Mouse (Mus musculus): Measurements from ENCODE around the gene Tcam1. TPM values are rescaled to one million over a fixed set of nuclear protein-coding genes. Genes with fewer than 3 reads are reported as not detected.

The Tcam1 gene
- polyA plus RNA-seq, 1 experiment from 2014 or later = 0.40 TPM

GRCm38 (mm10) chr11:106308162-106308561, 31.7 kb downstream of the Tcam1 start:
- Histone ChIP-seq H3K36me3 (no peaks in the 10 kb centered on the region), H3K27me3 (ENCODE audit: insufficient read depth, poor library complexity, severe bottlenecking) (no peaks in the 10 kb centered on the region), H3K4me3 (no peak overlapping the region), H3K9me3 (no peaks in the 10 kb centered on the region), H3K4me1 (peaks cover 3% of the 10 kb centered on the region; the same call in 1 of the 2 replicates), H3K27ac (no peak overlapping the region)
- 83% methylated on average over 11 of the region's 11 CpGs for WGBS
- no peak for DNase-seq (ENCODE audit: low spot score)

GRCm38 (mm10) chr11:106310123-106310522, 33.7 kb downstream of the Tcam1 start:
- peaks cover 20% of the 10 kb centered on the region for H3K4me1 ChIP-seq
- H3K9me3 ChIP-seq = no peaks in the 10 kb centered on the region
- no peak overlapping the region for H3K4me3 ChIP-seq
- H3K36me3 ChIP-seq = no peaks in the 10 kb centered on the region
- no peak for DNase-seq (ENCODE audit: low spot score)
- H3K27ac ChIP-seq = 0 out of 2 replicates have a peak overlapping the region, but pooled peaks have one; percentile 11
- no peaks in the 10 kb centered on the region for H3K27me3 ChIP-seq (ENCODE audit: insufficient read depth, poor library complexity, severe bottlenecking)
- 74% methylated on average over 5 of the region's 5 CpGs for WGBS

- DNase-seq (ENCODE audit: low spot score) = no peak
- peak overlapping the region; percentile 6; the same call in 1 of the 2 replicates for H3K27ac ChIP-seq
- H3K36me3 ChIP-seq = no peaks in the 10 kb centered on the region
- no peak overlapping the region for H3K4me3 ChIP-seq
- no peaks in the 10 kb centered on the region for H3K9me3 ChIP-seq
- 59% methylated on average over 5 of the region's 5 CpGs for WGBS
- 0 out of 2 replicates have a peak, but pooled peaks cover 4% of the 10 kb centered on the region for H3K27me3 ChIP-seq (ENCODE audit: insufficient read depth, poor library complexity, severe bottlenecking)
- H3K4me1 ChIP-seq = peaks cover 21% of the 10 kb centered on the region
Measured at GRCm38 (mm10) chr11:106313533-106313932, 37.1 kb downstream of the Tcam1 start.

GRCm38 (mm10) chr11:106314333-106314812, 37.9 kb downstream of the Tcam1 start, which contains the start of gene Cd79b:
Gene Cd79b, minus strand, starts transcription at chr11:106314762.
- Histone ChIP-seq H3K9me3 (no peaks in the 10 kb centered on the region), H3K36me3 (no peaks in the 10 kb centered on the region), H3K4me1 (peaks cover 26% of the 10 kb centered on the region), H3K4me3 (no peak within 1 kb of the TSS), H3K27me3 (ENCODE audit: insufficient read depth, poor library complexity, severe bottlenecking) (0 out of 2 replicates have a peak, but pooled peaks cover 4% of the 10 kb centered on the region), H3K27ac (0 out of 2 replicates have a peak within 1 kb of the TSS, but pooled peaks have one; percentile 7)
- 63% methylated on average over 9 of the region's 9 CpGs for WGBS
- DNase-seq (ENCODE audit: low spot score) = no peak

GRCm38 (mm10) chr11:106316416-106316815, 39.9 kb downstream of the Tcam1 start:
- Histone ChIP-seq H3K9me3 (no peaks in the 10 kb centered on the region), H3K36me3 (no peaks in the 10 kb centered on the region), H3K27ac (no peak overlapping the region), H3K27me3 (ENCODE audit: insufficient read depth, poor library complexity, severe bottlenecking) (0 out of 2 replicates have a peak, but pooled peaks cover 4% of the 10 kb centered on the region), H3K4me3 (no peak overlapping the region), H3K4me1 (peaks cover 28% of the 10 kb centered on the region)
- DNase-seq (ENCODE audit: low spot score) = no peak
- 60% methylated on average over 1 of the region's 1 CpGs for WGBS

- Histone ChIP-seq H3K27me3 (ENCODE audit: insufficient read depth, poor library complexity, severe bottlenecking) (0 out of 2 replicates have a peak, but pooled peaks cover 5% of the 10 kb centered on the region), H3K27ac (no peak overlapping the region), H3K36me3 (no peaks in the 10 kb centered on the region), H3K4me1 (peaks cover 28% of the 10 kb centered on the region), H3K4me3 (no peak overlapping the region), H3K9me3 (no peaks in the 10 kb centered on the region)
- WGBS = 74% methylated on average over 7 of the region's 7 CpGs
- DNase-seq (ENCODE audit: low spot score) = no peak
Measured at GRCm38 (mm10) chr11:106317801-106318200, 41.3 kb downstream of the Tcam1 start.

- DNase-seq (ENCODE audit: low spot score) = no peak
- no peaks in the 10 kb centered on the region for H3K9me3 ChIP-seq
Measured at GRCm38 (mm10) chr11:106318406-106319366, 42.2 kb downstream of the Tcam1 start.

GRCm38 (mm10) chr11:106324858-106325257, 48.4 kb downstream of the Tcam1 start:
- no peak for DNase-seq (ENCODE audit: low spot score)
- H3K9me3 ChIP-seq = no peaks in the 10 kb centered on the region
- peak overlapping the region; percentile 71 for H3K27ac ChIP-seq
- peaks cover 49% of the 10 kb centered on the region for H3K4me1 ChIP-seq
- WGBS = 70% methylated on average over 5 of the region's 5 CpGs
- 0 out of 2 replicates have a peak, but pooled peaks cover 2% of the 10 kb centered on the region for H3K27me3 ChIP-seq (ENCODE audit: insufficient read depth, poor library complexity, severe bottlenecking)
- no peak overlapping the region for H3K4me3 ChIP-seq
- H3K36me3 ChIP-seq = no peaks in the 10 kb centered on the region

More at GRCm38 (mm10) chr11:106318406-106319366, 42.2 kb downstream of the Tcam1 start:
- H3K4me1 ChIP-seq = peaks cover 21% of the 10 kb centered on the region
- 0 out of 2 replicates have a peak, but pooled peaks cover 7% of the 10 kb centered on the region for H3K27me3 ChIP-seq (ENCODE audit: insufficient read depth, poor library complexity, severe bottlenecking)
- H3K4me3 ChIP-seq = no peak overlapping the region
- H3K27ac ChIP-seq = no peak overlapping the region
- 70% methylated on average over 21 of the region's 21 CpGs for WGBS
- H3K36me3 ChIP-seq = no peaks in the 10 kb centered on the region

- H3K27me3 ChIP-seq (ENCODE audit: insufficient read depth, poor library complexity, severe bottlenecking) = 0 out of 2 replicates have a peak, but pooled peaks cover 2% of the 10 kb centered on the region
- no peak for DNase-seq (ENCODE audit: low spot score)
- WGBS = 65% methylated on average over 8 of the region's 8 CpGs
- H3K9me3 ChIP-seq = no peaks in the 10 kb centered on the region
- H3K36me3 ChIP-seq = no peaks in the 10 kb centered on the region
- peak overlapping the region; percentile 71 for H3K27ac ChIP-seq
- H3K4me3 ChIP-seq = no peak overlapping the region
- H3K4me1 ChIP-seq = peaks cover 50% of the 10 kb centered on the region
Measured at GRCm38 (mm10) chr11:106325566-106326206, 49.2 kb downstream of the Tcam1 start.

- no peaks in the 10 kb centered on the region for H3K9me3 ChIP-seq
- 60% methylated on average over 8 of the region's 8 CpGs for WGBS
Measured at GRCm38 (mm10) chr11:106326475-106326874, 50.0 kb downstream of the Tcam1 start.

GRCm38 (mm10) chr11:106328521-106328920, 52.0 kb downstream of the Tcam1 start:
- Histone ChIP-seq H3K9me3 (no peaks in the 10 kb centered on the region), H3K4me1 (peaks cover 67% of the 10 kb centered on the region), H3K27ac (peak overlapping the region; percentile 82), H3K4me3 (0 out of 2 replicates have a peak overlapping the region, but pooled peaks have one; percentile 32), H3K36me3 (no peaks in the 10 kb centered on the region), H3K27me3 (ENCODE audit: insufficient read depth, poor library complexity, severe bottlenecking) (no peaks in the 10 kb centered on the region)
- WGBS = 25% methylated on average over 5 of the region's 5 CpGs
- DNase-seq (ENCODE audit: low spot score) = no peak

More at GRCm38 (mm10) chr11:106326475-106326874, 50.0 kb downstream of the Tcam1 start:
- Histone ChIP-seq H3K4me3 (no peak overlapping the region), H3K27me3 (ENCODE audit: insufficient read depth, poor library complexity, severe bottlenecking) (0 out of 2 replicates have a peak, but pooled peaks cover 2% of the 10 kb centered on the region), H3K4me1 (peaks cover 50% of the 10 kb centered on the region), H3K27ac (no peak overlapping the region), H3K36me3 (no peaks in the 10 kb centered on the region)
- no peak for DNase-seq (ENCODE audit: low spot score)

- H3K4me3 ChIP-seq = peak overlapping the region; percentile 32; the same call in 1 of the 2 replicates
- H3K4me1 ChIP-seq = peaks cover 70% of the 10 kb centered on the region
- H3K9me3 ChIP-seq = no peaks in the 10 kb centered on the region
- WGBS = 23% methylated on average over 6 of the region's 6 CpGs
- H3K27me3 ChIP-seq (ENCODE audit: insufficient read depth, poor library complexity, severe bottlenecking) = no peaks in the 10 kb centered on the region
- no peaks in the 10 kb centered on the region for H3K36me3 ChIP-seq
- DNase-seq (ENCODE audit: low spot score) = no peak
- H3K27ac ChIP-seq = peak overlapping the region; percentile 82
Measured at GRCm38 (mm10) chr11:106329128-106329527, 52.7 kb downstream of the Tcam1 start.
